Mouse (Mus musculus): ENCODE data around the gene Klra10. TPM values are rescaled to one million over a fixed set of nuclear protein-coding genes. Genes with fewer than 3 reads are reported as not detected.

Gene Klra10
- polyA plus RNA-seq (2014; fragmentation: Illumina TruSeq; extraction: RNeasy Lipid Tissue Mini Kit (QIAGEN cat#74804); ENCODE audit: low read depth, low replicate concordance): not detected

DNA sequence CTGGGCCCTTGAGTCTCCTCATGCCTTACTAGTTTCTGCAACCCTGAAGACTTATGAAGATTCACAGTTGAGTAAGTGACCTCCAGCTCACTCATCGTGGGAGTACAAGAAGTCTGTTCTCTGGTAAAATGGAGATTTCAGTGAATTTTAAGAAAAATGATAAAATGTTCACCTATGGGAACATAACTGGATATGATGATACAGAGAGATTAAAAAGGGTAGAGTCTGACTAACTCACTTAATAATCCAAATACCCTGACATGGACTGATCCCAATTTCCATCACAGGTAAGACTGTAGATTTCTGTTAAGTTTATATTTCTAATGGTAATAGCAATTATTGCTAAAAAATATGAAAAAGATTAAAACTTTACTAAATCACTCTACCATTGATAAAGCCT, at the start of gene Klra10:
Klra10 (minus strand) TSS at position 101 of the 400 bp plus-strand sequence.

DNA sequence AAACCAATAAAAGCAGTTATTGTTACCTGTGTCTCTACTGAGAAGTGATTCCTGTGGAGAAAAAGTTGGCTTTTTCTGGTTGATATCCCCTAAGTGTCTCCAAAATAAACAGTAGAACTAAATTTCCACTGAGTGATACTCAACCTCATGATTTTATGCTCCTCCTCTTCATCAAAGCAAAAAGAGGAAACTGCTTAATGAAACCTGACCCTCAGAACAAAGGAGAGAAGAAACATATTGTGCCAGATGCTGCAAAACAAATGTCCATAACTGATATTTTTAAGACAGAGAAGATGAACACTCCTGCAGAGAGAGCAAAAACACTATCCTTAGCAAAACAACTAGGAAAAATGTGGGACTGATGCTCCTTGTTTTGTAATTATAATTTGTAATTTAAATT, 48.5 kb downstream of the Klra10 start, which contains the start of gene Klra7:
Klra7 (minus strand) TSS at position 101 of the 400 bp plus-strand sequence.

Other genes with a start within 250 kb of the Klra10 start
- 0.25 TPM for gene Klra4, start 214.7 kb downstream of the Klra10 start, polyA plus RNA-seq (2014; fragmentation: Illumina TruSeq; extraction: RNeasy Lipid Tissue Mini Kit (QIAGEN cat#74804); ENCODE audit: low read depth, low replicate concordance)
- 0.53 TPM for gene Klra8, start 152.0 kb downstream of the Klra10 start, polyA plus RNA-seq (2014; fragmentation: Illumina TruSeq; extraction: RNeasy Lipid Tissue Mini Kit (QIAGEN cat#74804); ENCODE audit: low read depth, low replicate concordance)
- gene Klra9, start 88.8 kb downstream of the Klra10 start, polyA plus RNA-seq (2014; fragmentation: Illumina TruSeq; extraction: RNeasy Lipid Tissue Mini Kit (QIAGEN cat#74804); ENCODE audit: low read depth, low replicate concordance): 0.57 TPM
- gene Klra7, start 48.6 kb downstream of the Klra10 start, polyA plus RNA-seq (2014; fragmentation: Illumina TruSeq; extraction: RNeasy Lipid Tissue Mini Kit (QIAGEN cat#74804); ENCODE audit: low read depth, low replicate concordance): 0.69 TPM
- not detected for gene Klra3, start 55.6 kb upstream of the Klra10 start, polyA plus RNA-seq (2014; fragmentation: Illumina TruSeq; extraction: RNeasy Lipid Tissue Mini Kit (QIAGEN cat#74804); ENCODE audit: low read depth, low replicate concordance)
- not detected for gene Klra1, start 104.9 kb upstream of the Klra10 start, polyA plus RNA-seq (2014; fragmentation: Illumina TruSeq; extraction: RNeasy Lipid Tissue Mini Kit (QIAGEN cat#74804); ENCODE audit: low read depth, low replicate concordance)